Mouse (Mus musculus) inflammation-experienced regulatory T-cells (primary cell): ENCODE measurements around the gene Pde7b. TPM values are rescaled to one million over a fixed set of nuclear protein-coding genes. Genes with fewer than 3 reads are reported as not detected.

Source experiments
- polyA plus RNA-seq, 2 experiments: library from polyadenylated mRNA; unstranded; fragments of 100-300 nt; shearing (Covaris generic); gene quantifications; one replicate each; pipeline ENCODE4 v1.2.1; 2017

Pde7b gene
- 1 to 10 TPM in 1 of 2 experiments, under 1 TPM in 1; 0.74 to 1.7 TPM for polyA plus RNA-seq

GRCm38 (mm10) chr10:20724906-20725305 is at the start of gene Pde7b:
Gene Pde7b (minus strand): TSS chr10:20725078.

Other genes starting within 250 kb of the Pde7b start
- gene Ahi1, start 227.5 kb upstream of the Pde7b start, polyA plus RNA-seq: 10 to 100 TPM; 17.1 to 17.7 TPM